Mouse (Mus musculus) activated CD4-positive, CD25-positive, alpha-beta regulatory T cell, adult 9 weeks (primary cell): ENCODE results near the gene Gm6408. TPM values are rescaled to one million over a fixed set of nuclear protein-coding genes. Genes with fewer than 3 reads are reported as not detected.

ENCODE experiments used
- polyA plus RNA-seq: library from polyadenylated mRNA; unstranded; fragments of 100-300 nt; shearing (Covaris generic); gene quantifications from one replicate; pipeline ENCODE4 v1.2.1, GENCODE M21; 2017

The Gm6408 gene
- polyA plus RNA-seq, result not detected

DNA sequence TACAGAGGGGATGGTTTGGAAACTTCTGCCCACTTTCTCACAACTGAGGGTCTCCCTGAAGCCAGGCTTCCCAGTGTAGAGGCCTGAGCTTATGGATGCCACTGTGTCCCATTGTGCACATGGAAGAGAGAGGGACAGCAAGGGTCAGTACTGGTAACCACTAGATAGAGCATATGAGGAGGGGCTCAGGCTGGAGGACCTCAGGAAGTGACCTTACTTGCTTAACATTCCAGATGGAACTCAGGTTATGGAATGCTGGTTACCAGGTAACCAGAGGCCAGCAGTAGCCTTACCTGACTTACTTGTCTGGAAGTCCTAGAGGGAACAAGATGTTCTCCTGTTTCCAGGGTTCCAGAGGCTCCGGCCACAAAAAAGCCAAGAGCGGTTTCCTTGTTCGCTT, at the start of gene Gm6408:
Gene Gm6408 (plus strand): TSS at position 301 of the 400 bp plus-strand sequence.

DNA sequence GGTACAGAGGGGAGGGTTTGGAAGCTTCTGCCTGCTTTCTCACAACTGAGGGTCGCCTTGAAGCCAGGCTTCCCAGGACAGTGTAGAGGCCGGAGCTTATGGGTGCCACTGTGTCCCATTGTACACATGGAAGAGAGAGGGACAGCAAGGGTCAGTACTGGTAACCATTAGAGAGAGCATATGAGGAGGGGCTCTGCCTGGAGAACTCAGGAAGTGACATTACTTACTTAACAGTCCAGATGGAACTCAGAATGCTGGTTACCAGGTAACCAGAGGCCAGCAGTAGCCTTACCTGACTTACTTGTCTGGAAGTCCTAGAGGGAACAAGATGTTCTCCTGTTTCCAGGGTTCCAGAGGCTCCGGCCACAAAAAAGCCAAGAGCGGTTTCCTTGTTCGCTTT, 9.3 kb downstream of the Gm6408 start, which contains the start of gene Gm6370:
Gene Gm6370 (plus strand): TSS at position 301 of the 400 bp plus-strand sequence.

DNA sequence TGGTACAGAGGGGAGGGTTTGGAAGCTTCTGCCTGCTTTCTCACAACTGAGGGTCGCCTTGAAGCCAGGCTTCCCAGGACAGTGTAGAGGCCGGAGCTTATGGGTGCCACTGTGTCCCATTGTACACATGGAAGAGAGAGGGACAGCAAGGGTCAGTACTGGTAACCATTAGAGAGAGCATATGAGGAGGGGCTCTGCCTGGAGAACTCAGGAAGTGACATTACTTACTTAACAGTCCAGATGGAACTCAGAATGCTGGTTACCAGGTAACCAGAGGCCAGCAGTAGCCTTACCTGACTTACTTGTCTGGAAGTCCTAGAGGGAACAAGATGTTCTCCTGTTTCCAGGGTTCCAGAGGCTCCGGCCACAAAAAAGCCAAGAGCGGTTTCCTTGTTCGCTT, 20.3 kb downstream of the Gm6408 start, which contains the start of gene 4930449I24Rik:
Gene 4930449I24Rik (plus strand): TSS at position 301 of the 400 bp plus-strand sequence.

DNA sequence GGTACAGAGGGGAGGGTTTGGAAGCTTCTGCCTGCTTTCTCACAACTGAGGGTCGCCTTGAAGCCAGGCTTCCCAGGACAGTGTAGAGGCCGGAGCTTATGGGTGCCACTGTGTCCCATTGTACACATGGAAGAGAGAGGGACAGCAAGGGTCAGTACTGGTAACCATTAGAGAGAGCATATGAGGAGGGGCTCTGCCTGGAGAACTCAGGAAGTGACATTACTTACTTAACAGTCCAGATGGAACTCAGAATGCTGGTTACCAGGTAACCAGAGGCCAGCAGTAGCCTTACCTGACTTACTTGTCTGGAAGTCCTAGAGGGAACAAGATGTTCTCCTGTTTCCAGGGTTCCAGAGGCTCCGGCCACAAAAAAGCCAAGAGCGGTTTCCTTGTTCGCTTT, 32.1 kb downstream of the Gm6408 start, which contains the start of gene Gm3402:
Gene Gm3402 (plus strand): TSS at position 301 of the 400 bp plus-strand sequence.

DNA sequence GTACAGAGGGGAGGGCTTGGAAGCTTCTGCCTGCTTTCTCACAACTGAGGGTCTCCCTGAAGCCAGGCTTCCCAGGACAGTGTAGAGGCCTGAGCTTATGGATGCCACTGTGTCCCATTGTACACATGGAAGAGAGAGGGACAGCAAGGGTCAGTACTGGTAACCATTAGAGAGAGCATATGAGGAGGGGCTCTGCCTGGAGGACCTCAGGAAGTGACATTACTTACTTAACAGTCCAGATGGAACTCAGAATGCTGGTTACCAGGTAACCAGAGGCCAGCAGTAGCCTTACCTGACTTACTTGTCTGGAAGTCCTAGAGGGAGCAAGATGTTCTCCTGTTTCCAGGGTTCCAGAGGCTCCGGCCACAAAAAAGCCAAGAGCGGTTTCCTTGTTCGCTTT, 43.7 kb downstream of the Gm6408 start, which contains the start of gene Gm3404:
Gene Gm3404 (plus strand): TSS at position 301 of the 400 bp plus-strand sequence.

Other genes starting within 250 kb of the Gm6408 start
- not detected for gene Wasf3, start 97.0 kb upstream of the Gm6408 start, polyA plus RNA-seq
- gene Gm6370, start 9.4 kb downstream of the Gm6408 start, polyA plus RNA-seq, result not detected
- gene 4930449I24Rik, start 20.4 kb downstream of the Gm6408 start, polyA plus RNA-seq, result not detected
- gene Gm3402, start 32.2 kb downstream of the Gm6408 start, polyA plus RNA-seq, result not detected
- gene Gm3404, start 43.8 kb downstream of the Gm6408 start, polyA plus RNA-seq, result not detected
- not detected for gene Gm3409, start 55.7 kb downstream of the Gm6408 start, polyA plus RNA-seq
- not detected for gene Gm3415, start 74.2 kb downstream of the Gm6408 start, polyA plus RNA-seq
- gene Gpr12, start 103.3 kb downstream of the Gm6408 start, polyA plus RNA-seq, result not detected